Mouse (Mus musculus) lung, embryonic 14.5 days (tissue): ENCODE measurements around the gene Ube2ql1. TPM values are rescaled to one million over a fixed set of nuclear protein-coding genes. Genes with fewer than 3 reads are reported as not detected.

ENCODE experiments used
- ATAC-seq: fragments of 200-750 bp; cut with Nextera tagmentation; 2 replicates; pipeline ENCODE4 v1.8.0; 2017; ENCODE audit warnings: mild to moderate bottlenecking, moderate TSS enrichment, moderate library complexity; ENCODE audit not compliant: insufficient read depth
- DNase-seq: peaks from one replicate; pipeline ENCODE4 v3.0.0-alpha.2; 2015
- H3K27ac ChIP-seq: fragments of 300-500 bp; sonication (generic); 2 replicates; pipeline ENCODE4 v1.5.1; 2014; ENCODE audit warnings: low read depth, mild to moderate bottlenecking, moderate library complexity
- H3K27me3 ChIP-seq: fragments of 300-500 bp; sonication (generic); 2 replicates; pipeline ENCODE4 v1.6.1; 2014; ENCODE audit warnings: low read length, control low read depth; ENCODE audit not compliant: insufficient read depth
- H3K36me3 ChIP-seq: fragments of 300-500 bp; sonication (generic); 2 replicates; pipeline ENCODE4 v1.6.1; 2014; ENCODE audit warnings: control low read depth; ENCODE audit not compliant: insufficient read depth
- H3K4me1 ChIP-seq: fragments of 300-500 bp; sonication (generic); 2 replicates; pipeline ENCODE4 v1.6.1; 2014; ENCODE audit warnings: antibody characterized with exemption, control low read depth; ENCODE audit not compliant: insufficient read depth
- H3K4me2 ChIP-seq: fragments of 300-500 bp; sonication (generic); 2 replicates; pipeline ENCODE4 v1.6.1; 2014; ENCODE audit warnings: mild to moderate bottlenecking
- H3K4me3 ChIP-seq: fragments of 300-500 bp; sonication (generic); 2 replicates; pipeline ENCODE4 v1.5.1; 2014; ENCODE audit warnings: low read depth, low read length
- H3K9ac ChIP-seq: fragments of 300-500 bp; sonication (generic); 2 replicates; pipeline ENCODE4 v1.6.1; 2014
- H3K9me3 ChIP-seq: fragments of 300-500 bp; sonication (generic); 2 replicates; pipeline ENCODE4 v1.6.1; 2016; ENCODE audit warnings: low read depth, low read length, control low read depth
- CTCF ChIP-seq: IDR thresholded peaks from 2 replicates; pipeline ENCODE4 v1.5.1; 2016; ENCODE audit warnings: antibody characterized with exemption, low read depth
- WGBS: fragments of 180-500 bp; shearing (Covaris S2); extraction: QIAGEN DNeasy Blood & Tissue Kit; methylation state at CpG from one replicate; pipeline ENCODE4 v1.1.7; 2014; 5-methylcytosine and 5-hydroxymethylcytosine counted together
- polyA plus RNA-seq: library from polyadenylated mRNA; unstranded; fragments of >200 nt; fragmentation: Nextera tagmentation; extraction: Ambion mirVana; gene quantifications from 2 replicates; pipeline ENCODE4 v1.2.1, GENCODE M21; 2014

Ube2ql1 gene
- polyA plus RNA-seq, 1 experiment from 2014 or later, result 0.34 TPM

- H3K4me1 ChIP-seq, result no peaks in the 10 kb centered on the region
- no peak overlapping the region for H3K27ac ChIP-seq
- no peaks in the 10 kb centered on the region for H3K36me3 ChIP-seq
- no peak overlapping the region for H3K9ac ChIP-seq
- no peak for TF ChIP-seq CTCF
- H3K4me2 ChIP-seq, result no peak overlapping the region
- no peak for DNase-seq
- 90% methylated on average over 12 of the region's 12 CpGs for WGBS
- no peaks in the 10 kb centered on the region for H3K27me3 ChIP-seq
- H3K9me3 ChIP-seq, result no peaks in the 10 kb centered on the region
- no peak overlapping the region for H3K4me3 ChIP-seq
- no peak for ATAC-seq
Measured at GRCm38 (mm10) chr13:69707496-69707895, 32.2 kb downstream of the Ube2ql1 start.

GRCm38 (mm10) chr13:69706919-69707318 is 32.8 kb downstream of the Ube2ql1 start:
- Histone ChIP-seq H3K9me3 (no peaks in the 10 kb centered on the region), H3K4me1 (no peaks in the 10 kb centered on the region), H3K36me3 (no peaks in the 10 kb centered on the region), H3K9ac (no peak overlapping the region), H3K4me3 (no peak overlapping the region), H3K27ac (no peak overlapping the region), H3K4me2 (no peak overlapping the region), H3K27me3 (no peaks in the 10 kb centered on the region)
- ATAC-seq, result no peak
- TF ChIP-seq CTCF, result no peak
- DNase-seq, result no peak
- WGBS, result 26% methylated on average over 2 of the region's 2 CpGs

GRCm38 (mm10) chr13:69703505-69703904 is 36.2 kb downstream of the Ube2ql1 start:
- 9% methylated on average over 11 of the region's 11 CpGs for WGBS
- Histone ChIP-seq H3K9ac (no peak overlapping the region), H3K36me3 (no peaks in the 10 kb centered on the region), H3K27ac (no peak overlapping the region), H3K4me1 (no peaks in the 10 kb centered on the region), H3K27me3 (no peaks in the 10 kb centered on the region), H3K4me3 (no peak overlapping the region), H3K9me3 (no peaks in the 10 kb centered on the region), H3K4me2 (no peak overlapping the region)
- TF ChIP-seq CTCF, result no peak
- no peak for DNase-seq
- no peak for ATAC-seq

- no peak overlapping the region for H3K9ac ChIP-seq
- H3K4me3 ChIP-seq, result no peak overlapping the region
- no peak for TF ChIP-seq CTCF
- ATAC-seq, result no peak
- no peaks in the 10 kb centered on the region for H3K36me3 ChIP-seq
- H3K27me3 ChIP-seq, result no peaks in the 10 kb centered on the region
- H3K9me3 ChIP-seq, result no peaks in the 10 kb centered on the region
- H3K4me2 ChIP-seq, result no peak overlapping the region
- H3K4me1 ChIP-seq, result no peaks in the 10 kb centered on the region
- H3K27ac ChIP-seq, result no peak overlapping the region
- DNase-seq, result no peak
- 78% methylated on average over 4 of the region's 4 CpGs for WGBS
Measured at GRCm38 (mm10) chr13:69701397-69701796, 38.3 kb downstream of the Ube2ql1 start.

GRCm38 (mm10) chr13:69700827-69701226 is 38.9 kb downstream of the Ube2ql1 start:
- H3K9ac ChIP-seq, result no peak overlapping the region
- H3K4me3 ChIP-seq, result no peak overlapping the region
- ATAC-seq, result no peak
- H3K27me3 ChIP-seq, result no peaks in the 10 kb centered on the region
- no peak for TF ChIP-seq CTCF
- H3K27ac ChIP-seq, result no peak overlapping the region
- no peaks in the 10 kb centered on the region for H3K36me3 ChIP-seq
- H3K4me2 ChIP-seq, result no peak overlapping the region
- H3K9me3 ChIP-seq, result no peaks in the 10 kb centered on the region
- no peaks in the 10 kb centered on the region for H3K4me1 ChIP-seq
- 23% methylated on average over 1 of the region's 1 CpGs for WGBS
- DNase-seq, result no peak

- no peaks in the 10 kb centered on the region for H3K9me3 ChIP-seq
- no peaks in the 10 kb centered on the region for H3K4me1 ChIP-seq
- no peak overlapping the region for H3K27ac ChIP-seq
- no peak overlapping the region for H3K4me3 ChIP-seq
- 34% methylated on average over 13 of the region's 13 CpGs for WGBS
- TF ChIP-seq CTCF, result peak; percentile 76
- DNase-seq (peak; percentile 75), ATAC-seq (peak; percentile 47; the same call in 1 of the 2 replicates)
- no peak overlapping the region for H3K4me2 ChIP-seq
- no peaks in the 10 kb centered on the region for H3K36me3 ChIP-seq
- no peaks in the 10 kb centered on the region for H3K27me3 ChIP-seq
- H3K9ac ChIP-seq, result no peak overlapping the region
Measured at GRCm38 (mm10) chr13:69696333-69696991, 43.2 kb downstream of the Ube2ql1 start.

- peak; percentile 70 for DNase-seq
- no peak overlapping the region for H3K9ac ChIP-seq
- H3K27ac ChIP-seq, result no peak overlapping the region
- no peak for ATAC-seq
- H3K4me1 ChIP-seq, result no peaks in the 10 kb centered on the region
- no peak overlapping the region for H3K4me2 ChIP-seq
- no peaks in the 10 kb centered on the region for H3K27me3 ChIP-seq
- peak; percentile 73 for TF ChIP-seq CTCF
- no peak overlapping the region for H3K4me3 ChIP-seq
- WGBS, result 28% methylated on average over 7 of the region's 7 CpGs
- no peaks in the 10 kb centered on the region for H3K36me3 ChIP-seq
- no peaks in the 10 kb centered on the region for H3K9me3 ChIP-seq
Measured at GRCm38 (mm10) chr13:69691074-69691473, 48.6 kb downstream of the Ube2ql1 start.

GRCm38 (mm10) chr13:69687023-69687422 is 52.7 kb downstream of the Ube2ql1 start:
- 11% methylated on average over 1 of the region's 1 CpGs for WGBS
- H3K4me1 ChIP-seq, result no peaks in the 10 kb centered on the region
- ATAC-seq, result no peak
- H3K4me2 ChIP-seq, result no peak overlapping the region
- DNase-seq, result no peak
- H3K9ac ChIP-seq, result no peak overlapping the region
- H3K9me3 ChIP-seq, result no peaks in the 10 kb centered on the region
- H3K27ac ChIP-seq, result no peak overlapping the region
- no peak overlapping the region for H3K4me3 ChIP-seq
- no peaks in the 10 kb centered on the region for H3K36me3 ChIP-seq
- H3K27me3 ChIP-seq, result no peaks in the 10 kb centered on the region
- peak; percentile 36 for TF ChIP-seq CTCF
